Mouse (Mus musculus): ENCODE results near the gene Ttc30a1. TPM values are rescaled to one million over a fixed set of nuclear protein-coding genes. Genes with fewer than 3 reads are reported as not detected.

Gene Ttc30a1
- polyA plus RNA-seq (2014; fragmentation: Illumina TruSeq; extraction: RNeasy Lipid Tissue Mini Kit (QIAGEN cat#74804); ENCODE audit: low read depth, low replicate concordance) = 8.6 TPM

DNA sequence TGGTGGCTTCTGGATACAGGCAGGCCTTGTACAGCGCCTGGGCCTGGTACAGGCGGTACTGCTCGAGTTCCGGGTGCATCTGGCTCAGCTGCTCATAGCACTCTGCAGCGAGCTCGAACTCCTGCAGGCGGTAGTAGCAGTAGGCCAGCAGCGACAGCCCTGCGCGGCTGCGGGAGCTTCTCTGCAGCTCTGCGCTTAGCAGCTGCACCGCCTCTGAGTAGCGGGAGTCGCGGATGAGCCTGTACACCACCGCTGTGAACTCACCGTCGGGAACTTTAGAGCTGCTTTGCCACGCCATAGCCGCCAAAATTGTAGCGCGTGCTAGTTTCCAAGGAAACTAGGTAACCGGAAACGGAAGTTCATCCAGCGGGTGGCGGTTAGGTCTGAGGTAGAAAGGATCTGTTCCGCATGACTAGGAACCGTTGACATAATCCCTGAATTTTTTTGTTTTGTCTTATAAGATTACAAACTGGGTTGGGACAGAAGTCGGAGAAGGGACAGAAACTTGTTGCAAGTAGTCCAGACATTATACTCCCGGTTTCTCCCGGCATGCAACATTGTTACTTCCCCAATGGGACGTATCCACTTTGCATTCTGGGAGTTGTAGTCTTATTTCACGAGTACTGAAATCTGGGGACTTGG, at the start of gene Ttc30a1:
Ttc30a1 (minus strand) TSS at position 528 of the 642 bp plus-strand sequence.

GRCm38 (mm10) chr2:75977752-75978368, 3.9 kb downstream of the Ttc30a1 start, which contains the start of gene Ttc30a2:
TSS of gene Ttc30a2 (minus strand) at chr2:75978170.

DNA sequence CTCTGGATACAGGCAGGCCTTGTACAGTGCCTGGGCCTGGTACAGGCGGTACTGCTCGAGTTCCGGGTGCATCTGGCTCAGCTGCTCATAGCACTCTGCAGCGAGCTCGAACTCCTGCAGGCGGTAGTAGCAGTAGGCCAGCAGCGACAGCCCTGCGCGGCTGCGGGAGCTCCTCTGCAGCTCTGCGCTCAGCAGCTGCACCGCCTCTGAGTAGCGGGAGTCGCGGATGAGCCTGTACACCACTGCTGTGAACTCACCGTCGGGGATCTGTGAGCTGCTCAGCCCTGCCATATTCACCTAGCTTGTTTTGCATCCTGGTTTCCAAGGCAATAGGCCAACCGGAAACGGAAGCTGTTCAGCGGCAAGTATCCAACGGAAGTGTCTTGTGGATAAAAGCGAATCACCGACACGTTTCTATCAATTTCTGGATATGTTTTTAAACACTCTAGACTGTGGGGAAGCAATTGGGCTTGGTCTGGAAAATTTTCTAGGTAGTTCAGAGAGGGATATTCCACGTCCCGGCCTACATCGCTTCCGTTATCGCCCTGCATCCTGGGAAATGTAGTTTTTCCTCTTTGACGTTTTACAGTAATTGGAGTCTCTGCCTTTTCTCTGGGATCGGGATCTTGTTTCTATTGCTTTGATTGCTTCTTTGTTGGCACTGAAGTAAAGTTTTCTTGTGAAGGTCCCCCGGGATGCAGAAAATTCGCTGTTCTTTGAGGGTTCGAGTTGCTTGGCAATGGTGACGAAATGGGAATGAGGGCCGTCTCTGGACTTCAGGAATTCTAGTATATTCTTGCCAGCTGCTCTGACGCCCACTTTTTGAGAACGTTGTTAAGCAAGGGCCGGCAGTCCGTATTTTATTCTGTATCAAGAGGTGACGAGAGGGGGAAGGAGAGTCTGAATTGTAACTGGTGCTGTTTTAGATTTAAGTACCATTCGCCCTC, 43.4 kb downstream of the Ttc30a1 start, which contains the start of gene Ttc30b:
Ttc30b (minus strand) TSS at position 469 of the 947 bp plus-strand sequence.

Other genes starting within 250 kb of the Ttc30a1 start
- 104 TPM for gene Agps, start 149.8 kb downstream of the Ttc30a1 start, polyA plus RNA-seq (2014; fragmentation: Illumina TruSeq; extraction: RNeasy Lipid Tissue Mini Kit (QIAGEN cat#74804); ENCODE audit: low read depth, low replicate concordance)
- gene Ttc30b, start 43.4 kb downstream of the Ttc30a1 start, polyA plus RNA-seq (2014; fragmentation: Illumina TruSeq; extraction: RNeasy Lipid Tissue Mini Kit (QIAGEN cat#74804); ENCODE audit: low read depth, low replicate concordance) = 30.3 TPM
- gene Ttc30a2, start 3.8 kb downstream of the Ttc30a1 start, polyA plus RNA-seq (2014; fragmentation: Illumina TruSeq; extraction: RNeasy Lipid Tissue Mini Kit (QIAGEN cat#74804); ENCODE audit: low read depth, low replicate concordance) = 0.41 TPM